In the genomic region with DNA sequence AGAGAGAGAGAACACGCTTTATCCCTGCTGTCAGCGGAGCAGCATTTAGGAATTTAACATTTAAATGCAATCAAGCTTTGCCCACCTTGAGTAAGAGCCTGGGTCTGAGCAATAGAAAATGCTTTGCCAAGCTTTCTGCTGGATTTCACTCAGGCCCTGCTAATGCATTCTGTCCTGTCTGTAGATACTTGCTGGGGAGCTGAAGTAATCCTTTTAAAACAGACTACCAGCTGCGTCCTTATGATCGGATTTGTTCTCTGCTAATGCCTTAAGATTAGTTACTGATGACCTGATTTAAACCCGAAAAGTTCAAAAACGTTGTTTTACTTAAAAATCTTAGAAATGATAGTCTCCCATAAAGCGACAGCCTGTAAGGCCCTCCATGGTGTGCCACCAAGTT, we compare ENCODE assay signal across 23 mouse cellular contexts.
DNase-seq lines count a peak whose midpoint lies in the region; ATAC-seq and TF ChIP-seq lines count a peak whose summit lies in the region.
"Had no signal": no experiment of that assay in that cellular context is flagged by ENCODE, and none has a peak within 500 bp of the region (broad histone marks: within the 10 kb centered on the region; RNA-seq: fewer than 3 reads in every experiment).

No protein-coding gene starts in this region.

- H3K4me1 ChIP-seq in hindbrain, postnatal 0 days (ENCODE audit: insufficient read depth, low read length), result no peaks in the 10 kb centered on the region
- no peaks in the 10 kb centered on the region for H3K4me1 ChIP-seq in hindbrain, embryonic 13.5 days (replicated peaks)
- H3K4me1 ChIP-seq in liver, embryonic 11.5 days (replicated peaks; ENCODE audit: control insufficient read depth, insufficient read depth, low read length), result no peaks in the 10 kb centered on the region; the same call in none of the 2 replicates
- H3K4me1 ChIP-seq: embryonic facial prominence, embryonic 13.5 days; hindbrain, embryonic 15.5 days had no signal

- 66% methylated on average over 7 of the region's 7 CpGs for WGBS in hindbrain, postnatal 0 days
- 80% methylated on average over 7 of the region's 7 CpGs for WGBS in hindbrain, embryonic 13.5 days
- 80% methylated on average over 7 of the region's 7 CpGs for WGBS in liver, embryonic 11.5 days

- no peak overlapping the region for H3K9ac ChIP-seq in hindbrain, postnatal 0 days (replicated peaks; ENCODE audit: low read length)
- H3K9ac ChIP-seq in hindbrain, embryonic 13.5 days, result no peak overlapping the region
- no peak overlapping the region for H3K9ac ChIP-seq in liver, embryonic 11.5 days (ENCODE audit: low read depth, low read length)
- H3K9ac ChIP-seq: embryonic facial prominence, embryonic 13.5 days; hindbrain, embryonic 15.5 days had no signal

- no peak for ATAC-seq in hindbrain, postnatal 0 days
- no peak for ATAC-seq in hindbrain, embryonic 13.5 days (ENCODE audit: low FRiP score)
- ATAC-seq in liver, embryonic 11.5 days (replicated peaks; ENCODE audit: low FRiP score), result no peak
- ATAC-seq: activated CD4-positive, CD25-positive, alpha-beta regulatory T cell, adult 4 months; forebrain, embryonic 14.5 days; inflammation-experienced regulatory T-cells, adult 6 months; Patski had no signal

- H3K4me3 ChIP-seq in hindbrain, postnatal 0 days (ENCODE audit: low read length), result no peak overlapping the region
- no peak overlapping the region for H3K4me3 ChIP-seq in hindbrain, embryonic 13.5 days
- H3K4me3 ChIP-seq in liver, embryonic 11.5 days (ENCODE audit: low read depth, low read length), result no peak overlapping the region
- H3K4me3 ChIP-seq: embryonic facial prominence, embryonic 13.5 days; gastrocnemius, adult 2 months; heart, embryonic 10.5 days; hindbrain, embryonic 15.5 days had no signal

- intact Hi-C loops in gastrocnemius, postnatal 14 days (cut with DNase I; ENCODE audit: low total_unique reads), result no loop called here

- H3K4me2 ChIP-seq in hindbrain, postnatal 0 days (ENCODE audit: low read depth, low read length), result no peak overlapping the region
- no peak overlapping the region for H3K4me2 ChIP-seq in hindbrain, embryonic 13.5 days
- H3K4me2 ChIP-seq in liver, embryonic 11.5 days, result no peak overlapping the region
- H3K4me2 ChIP-seq: embryonic facial prominence, embryonic 13.5 days; hindbrain, embryonic 15.5 days had no signal

- no peaks in the 10 kb centered on the region for H3K9me3 ChIP-seq in hindbrain, postnatal 0 days (ENCODE audit: low read length)
- H3K9me3 ChIP-seq in hindbrain, embryonic 13.5 days, result no peaks in the 10 kb centered on the region
- no peaks in the 10 kb centered on the region for H3K9me3 ChIP-seq in liver, embryonic 11.5 days (ENCODE audit: control insufficient read depth, low read length)
- H3K9me3 ChIP-seq: embryonic facial prominence, embryonic 13.5 days; heart, embryonic 10.5 days; hindbrain, embryonic 15.5 days had no signal

- no peaks in the 10 kb centered on the region for H3K27me3 ChIP-seq in hindbrain, postnatal 0 days (ENCODE audit: insufficient read depth, low read length)
- no peaks in the 10 kb centered on the region for H3K27me3 ChIP-seq in hindbrain, embryonic 13.5 days
- H3K27me3 ChIP-seq in liver, embryonic 11.5 days (replicated peaks; ENCODE audit: control insufficient read depth, insufficient read depth, low read length), result no peaks in the 10 kb centered on the region
- H3K27me3 ChIP-seq: CH12.LX; embryonic facial prominence, embryonic 13.5 days; hindbrain, embryonic 15.5 days; Patski had no signal

- H3K27ac ChIP-seq in hindbrain, postnatal 0 days, result no peak overlapping the region
- no peak overlapping the region for H3K27ac ChIP-seq in hindbrain, embryonic 13.5 days
- H3K27ac ChIP-seq in liver, embryonic 11.5 days (ENCODE audit: low read depth, low read length), result no peak overlapping the region
- H3K27ac ChIP-seq: embryonic facial prominence, embryonic 13.5 days; gastrocnemius, adult 2 months; heart, embryonic 10.5 days; hindbrain, embryonic 15.5 days had no signal

- peak; percentile 12 for DNase-seq in hindbrain, postnatal 0 days (ENCODE audit: low spot score)
- DNase-seq in urinary bladder, postnatal 10 days (ENCODE audit: low spot score), result peak; percentile 0
- DNase-seq in urinary bladder, postnatal 36 days (ENCODE audit: low spot score in 2 of 2), result no peak
- peak; percentile 46 for DNase-seq in retina, embryonic 14.5 days (ENCODE audit: low spot score)
- no peak for DNase-seq in liver, embryonic 11.5 days (ENCODE audit: low spot score)
- DNase-seq in gastrocnemius, postnatal 14 days, result no peak
- DNase-seq: adrenal gland, postnatal 14 days; cerebellum, adult 2 months; cerebellum, postnatal 14 days; gastrocnemius, adult 2 months; gastrocnemius, postnatal 36 days; heart, adult 18-20 months; heart, postnatal 10 days; heart, postnatal 4 days had no signal

- no peaks in the 10 kb centered on the region for H3K36me3 ChIP-seq in hindbrain, postnatal 0 days (ENCODE audit: insufficient read depth, low read length)
- H3K36me3 ChIP-seq in hindbrain, embryonic 13.5 days, result no peaks in the 10 kb centered on the region
- no peaks in the 10 kb centered on the region for H3K36me3 ChIP-seq in liver, embryonic 11.5 days (ENCODE audit: control insufficient read depth, insufficient read depth, low read length)
- H3K36me3 ChIP-seq: embryonic facial prominence, embryonic 13.5 days; heart, embryonic 10.5 days; hindbrain, embryonic 15.5 days had no signal

- no peak for TF ChIP-seq CTCF in hindbrain, postnatal 0 days (IDR thresholded peaks at IDR 0.05; ENCODE audit: low read depth)

Comparison
In these comparisons a context has a peak if more than half of its experiments do, and no peak if none do; other contexts are left out.
1. DNase-seq: peak in hindbrain, postnatal 0 days (single experiment), urinary bladder, postnatal 10 days (single experiment) and retina, embryonic 14.5 days (single experiment); none in urinary bladder, postnatal 36 days (0 of 2), liver, embryonic 11.5 days (single experiment) and gastrocnemius, postnatal 14 days (single experiment).